11 mouse cellular contexts compared by ENCODE assay signal in genomic region chr15:78796196-78797059, GRCm38 (mm10). TPM values are rescaled to one million over a fixed set of nuclear protein-coding genes. Genes with fewer than 3 reads are reported as not detected.
DNase-seq lines count a peak whose midpoint lies in the region; ATAC-seq and TF ChIP-seq lines count a peak whose summit lies in the region.
"Had no signal": no experiment of that assay in that cellular context is flagged by ENCODE, and none has a peak within 500 bp of the region (broad histone marks: within the 10 kb centered on the region; RNA-seq: fewer than 3 reads in every experiment).

No protein-coding gene starts in this region.

- peak; percentile 31; the same call in 1 of the 2 replicates for ATAC-seq in intestine, embryonic 16.5 days
- ATAC-seq in intestine, postnatal 0 days, result no peak
- ATAC-seq in heart, embryonic 13.5 days (ENCODE audit: extremely low read depth, insufficient number of reproducible peaks, low FRiP score, low TSS enrichment), result no peak

- H3K4me1 ChIP-seq in intestine, embryonic 16.5 days (ENCODE audit: control insufficient read depth, insufficient read depth, low read length), result peaks cover 10% of the 10 kb centered on the region
- H3K4me1 ChIP-seq in intestine, postnatal 0 days (replicated peaks; ENCODE audit: control insufficient read depth, insufficient read depth, low read length), result no peaks in the 10 kb centered on the region; the same call in none of the 2 replicates
- H3K4me1 ChIP-seq in heart, embryonic 13.5 days, result peaks cover 24% of the 10 kb centered on the region

- no peak for TF ChIP-seq CTCF in intestine, postnatal 0 days (IDR thresholded peaks at IDR 0.05; ENCODE audit: low read depth)

- WGBS in intestine, embryonic 16.5 days, result 45% methylated on average over 25 of the region's 25 CpGs
- whole genome bisulfite sequencing in intestine, postnatal 0 days, result 52% methylated on average over 25 of the region's 25 CpGs
- 45% methylated on average over 25 of the region's 25 CpGs for WGBS in heart, embryonic 13.5 days

- no peak overlapping the region for H3K9ac ChIP-seq in intestine, embryonic 16.5 days (ENCODE audit: low read depth, low read length)
- H3K9ac ChIP-seq in intestine, postnatal 0 days (ENCODE audit: low read depth, low read length), result no peak overlapping the region
- peak overlapping the region; percentile 60 for H3K9ac ChIP-seq in heart, embryonic 13.5 days

- no peak overlapping the region for H3K27ac ChIP-seq in intestine, embryonic 16.5 days (ENCODE audit: low read length)
- no peak overlapping the region for H3K27ac ChIP-seq in intestine, postnatal 0 days (ENCODE audit: low read depth, low read length)
- peak overlapping the region; percentile 24; the same call in 1 of the 2 replicates for H3K27ac ChIP-seq in heart, embryonic 13.5 days (replicated peaks)
- H3K27ac ChIP-seq: macrophage had no signal

- H3K36me3 ChIP-seq in intestine, embryonic 16.5 days (ENCODE audit: control insufficient read depth, insufficient read depth, low read length), result no peaks in the 10 kb centered on the region
- H3K36me3 ChIP-seq in intestine, postnatal 0 days (ENCODE audit: control insufficient read depth, insufficient read depth), result peaks cover 21% of the 10 kb centered on the region; the same call in 1 of the 2 replicates
- H3K36me3 ChIP-seq in heart, embryonic 13.5 days, result peaks cover 4% of the 10 kb centered on the region; the same call in 1 of the 2 replicates
- H3K36me3 ChIP-seq: G1E had no signal

- H3K4me2 ChIP-seq in intestine, embryonic 16.5 days (ENCODE audit: low read depth, low read length), result no peak overlapping the region
- no peak overlapping the region for H3K4me2 ChIP-seq in intestine, postnatal 0 days (replicated peaks; ENCODE audit: low read depth)
- no peak overlapping the region for H3K4me2 ChIP-seq in heart, embryonic 13.5 days

- no peak overlapping the region for H3K4me3 ChIP-seq in intestine, embryonic 16.5 days (ENCODE audit: low read length)
- H3K4me3 ChIP-seq in intestine, postnatal 0 days (ENCODE audit: low read depth, low read length), result no peak overlapping the region
- no peak overlapping the region for H3K4me3 ChIP-seq in heart, embryonic 13.5 days

- H3K9me3 ChIP-seq in intestine, embryonic 16.5 days (ENCODE audit: control insufficient read depth, low read length), result no peaks in the 10 kb centered on the region
- H3K9me3 ChIP-seq in intestine, postnatal 0 days (ENCODE audit: control insufficient read depth), result no peaks in the 10 kb centered on the region
- no peaks in the 10 kb centered on the region for H3K9me3 ChIP-seq in heart, embryonic 13.5 days
- H3K9me3 ChIP-seq: G1E had no signal

- H3K27me3 ChIP-seq in intestine, embryonic 16.5 days (replicated peaks; ENCODE audit: control insufficient read depth, insufficient read depth, low read length), result no peaks in the 10 kb centered on the region
- H3K27me3 ChIP-seq in intestine, postnatal 0 days (replicated peaks; ENCODE audit: control insufficient read depth, insufficient read depth, low read length), result no peaks in the 10 kb centered on the region; the same call in 1 of the 2 replicates
- H3K27me3 ChIP-seq in heart, embryonic 13.5 days (replicated peaks), result peaks cover 45% of the 10 kb centered on the region

- DNase-seq in ZHBTc4 (ENCODE audit: low read depth, low spot score), result peak; percentile 21
- peak; percentile 77 to 88 for DNase-seq in kidney, postnatal 25 days
- DNase-seq in right cerebral cortex, postnatal 25 days, result no peak
- no peak for DNase-seq in right cerebral cortex, postnatal 36 days (ENCODE audit: low spot score in 2 of 2)
- DNase-seq in ovary, adult 18-20 months (ENCODE audit: low spot score), result no peak
- DNase-seq: cerebellum, adult 9-11 months had no signal

RNA-seq across cellular contexts. Expression of gene Card10, which starts 6.4 kb away (rescaled TPM):
- polyA plus RNA-seq in intestine, embryonic 16.5 days (2015; fragmentation: Nextera tagmentation; extraction: Ambion mirVana), result 5.2 and 6.1 TPM in 2 replicates
- polyA plus RNA-seq in intestine, postnatal 0 days (2015; fragmentation: Nextera tagmentation; extraction: Ambion mirVana), result 3.2 and 3.9 TPM in 2 replicates
- polyA plus RNA-seq in heart, embryonic 13.5 days (2015; fragmentation: Nextera tagmentation; extraction: Ambion mirVana), result 5.1 and 5.3 TPM in 2 replicates
- polyA plus RNA-seq: G1E, macrophage had no signal

RNA-seq across cellular contexts. Expression of gene Mfng, which starts 23.2 kb away (rescaled TPM):
- polyA plus RNA-seq in intestine, embryonic 16.5 days (2015; fragmentation: Nextera tagmentation; extraction: Ambion mirVana), result 17.2 and 18.2 TPM in 2 replicates
- polyA plus RNA-seq in intestine, postnatal 0 days (2015; fragmentation: Nextera tagmentation; extraction: Ambion mirVana), result 7.2 and 7.6 TPM in 2 replicates
- polyA plus RNA-seq in heart, embryonic 13.5 days (2015; fragmentation: Nextera tagmentation; extraction: Ambion mirVana), result 13.7 and 15.8 TPM in 2 replicates
- polyA plus RNA-seq: G1E had no signal

RNA-seq across cellular contexts. Expression of gene Cdc42ep1, which starts 46.0 kb away (rescaled TPM):
- polyA plus RNA-seq in intestine, embryonic 16.5 days (2015; fragmentation: Nextera tagmentation; extraction: Ambion mirVana), result 34.5 and 36.1 TPM in 2 replicates
- polyA plus RNA-seq in intestine, postnatal 0 days (2015; fragmentation: Nextera tagmentation; extraction: Ambion mirVana), result 16.8 and 17.0 TPM in 2 replicates
- 34.2 and 36.1 TPM in 2 replicates for polyA plus RNA-seq in heart, embryonic 13.5 days (2015; fragmentation: Nextera tagmentation; extraction: Ambion mirVana)
- polyA plus RNA-seq: G1E, macrophage had no signal

RNA-seq across cellular contexts. Expression of gene Lgals2, which starts 58.9 kb away (rescaled TPM):
- polyA plus RNA-seq in intestine, embryonic 16.5 days (2015; fragmentation: Nextera tagmentation; extraction: Ambion mirVana), result 1,298 and 1,309 TPM in 2 replicates
- polyA plus RNA-seq in intestine, postnatal 0 days (2015; fragmentation: Nextera tagmentation; extraction: Ambion mirVana), result 787 and 833 TPM in 2 replicates
- polyA plus RNA-seq in heart, embryonic 13.5 days (2015; fragmentation: Nextera tagmentation; extraction: Ambion mirVana), result 0.82 TPM in 1 of 2 replicates, not detected in the other
- polyA plus RNA-seq: G1E, macrophage had no signal

Comparison
In these comparisons a context has a peak if more than half of its experiments do, and no peak if none do; other contexts are left out.
1. DNase-seq: peak in ZHBTc4 (single experiment) and kidney, postnatal 25 days (2 of 2); none in right cerebral cortex, postnatal 25 days (single experiment), right cerebral cortex, postnatal 36 days (0 of 2) and ovary, adult 18-20 months (single experiment).